Mouse (Mus musculus) kidney, postnatal 0 days (tissue): ENCODE measurements around the gene Nkd1. TPM values are rescaled to one million over a fixed set of nuclear protein-coding genes. Genes with fewer than 3 reads are reported as not detected.

Experiments used
- ATAC-seq: fragments of 200-750 bp; cut with Nextera tagmentation; replicated peaks from 2 replicates; pipeline ENCODE4 v1.8.0; 2017; ENCODE audit warnings: low read depth, moderate number of reproducible peaks, moderate TSS enrichment, moderate library complexity; ENCODE audit not compliant: low FRiP score
- DNase-seq: peaks from one replicate; pipeline ENCODE4 v3.0.0-alpha.2; 2016; ENCODE audit warnings: low spot score
- H3K27ac ChIP-seq: fragments of 300-500 bp; sonication (generic); 2 replicates; pipeline ENCODE4 v1.5.1; 2014; ENCODE audit warnings: mild to moderate bottlenecking
- H3K27me3 ChIP-seq: fragments of 300-500 bp; sonication (generic); 2 replicates; pipeline ENCODE4 v1.6.1; 2014; ENCODE audit warnings: low read length, mixed read lengths; ENCODE audit not compliant: insufficient read depth
- H3K36me3 ChIP-seq: fragments of 300-500 bp; sonication (generic); 2 replicates; pipeline ENCODE4 v1.6.1; 2014; ENCODE audit warnings: low read length, mixed read lengths; ENCODE audit not compliant: insufficient read depth
- H3K4me1 ChIP-seq: fragments of 300-500 bp; sonication (generic); replicated peaks from 2 replicates; pipeline ENCODE4 v1.6.1; 2014; ENCODE audit warnings: antibody characterized with exemption, low read length, mixed read lengths; ENCODE audit not compliant: insufficient read depth
- H3K4me2 ChIP-seq: fragments of 300-500 bp; sonication (generic); 2 replicates; pipeline ENCODE4 v1.6.1; 2014; ENCODE audit warnings: mild to moderate bottlenecking, low read length, moderate library complexity, mixed read lengths
- H3K4me3 ChIP-seq: fragments of 300-500 bp; sonication (generic); replicated peaks from 2 replicates; pipeline ENCODE4 v1.5.1; 2014; ENCODE audit warnings: low read depth, low read length
- H3K9ac ChIP-seq: fragments of 300-500 bp; sonication (generic); 2 replicates; pipeline ENCODE4 v1.6.1; 2014; ENCODE audit warnings: low read depth, low read length
- H3K9me3 ChIP-seq: fragments of 300-500 bp; sonication (generic); replicated peaks from 2 replicates; pipeline ENCODE4 v1.6.1; 2016; ENCODE audit warnings: low read length, inconsistent platforms, mixed read lengths
- CTCF ChIP-seq: IDR thresholded peaks from 2 replicates; pipeline ENCODE4 v1.5.1; 2016; ENCODE audit warnings: antibody characterized with exemption, low read depth, mild to moderate bottlenecking, moderate library complexity
- WGBS: fragments of 180-500 bp; shearing (Covaris S2); extraction: QIAGEN DNeasy Blood & Tissue Kit; methylation state at CpG from one replicate; pipeline ENCODE4 v1.1.7; 2014; 5-methylcytosine and 5-hydroxymethylcytosine counted together
- polyA plus RNA-seq: library from polyadenylated mRNA; unstranded; fragments of >200 nt; fragmentation: Nextera tagmentation; extraction: Ambion mirVana; gene quantifications from 2 replicates; pipeline ENCODE4 v1.2.1, GENCODE M21; 2015

Gene Nkd1
- polyA plus RNA-seq, 1 experiment from 2014 or later, result 68.1 TPM

DNA sequence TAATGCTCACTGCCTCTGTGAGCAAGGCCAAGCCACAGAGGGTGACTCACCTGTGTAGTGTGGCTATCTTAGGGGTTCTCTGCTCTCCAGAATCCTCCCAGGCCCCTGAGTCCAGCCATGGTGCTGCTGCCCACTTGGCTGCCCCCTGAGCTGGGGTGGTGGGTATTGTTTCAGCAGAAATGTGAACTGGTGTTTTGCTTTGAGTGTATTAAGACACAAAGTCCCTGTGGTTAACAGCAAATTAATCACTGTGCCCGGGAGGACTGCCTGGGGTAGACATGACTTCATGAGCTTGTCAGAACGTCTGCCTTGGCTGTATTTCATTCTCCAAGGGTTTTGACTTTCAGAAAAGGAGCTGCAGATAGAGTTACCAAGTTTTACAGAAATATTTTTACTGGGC lies 15.9 kb downstream of the Nkd1 start:
- TF ChIP-seq CTCF, result no peak
- 28% methylated on average over 2 of the region's 2 CpGs for WGBS
- no peak overlapping the region for H3K27ac ChIP-seq
- ATAC-seq (no peak), DNase-seq (no peak)
- no peak overlapping the region for H3K9ac ChIP-seq
- no peak overlapping the region for H3K4me3 ChIP-seq
- H3K36me3 ChIP-seq, result no peaks in the 10 kb centered on the region
- H3K27me3 ChIP-seq, result no peaks in the 10 kb centered on the region
- H3K4me2 ChIP-seq, result no peak overlapping the region
- H3K9me3 ChIP-seq, result no peaks in the 10 kb centered on the region
- peaks cover 7% of the 10 kb centered on the region; the same call in 1 of the 2 replicates for H3K4me1 ChIP-seq

DNA sequence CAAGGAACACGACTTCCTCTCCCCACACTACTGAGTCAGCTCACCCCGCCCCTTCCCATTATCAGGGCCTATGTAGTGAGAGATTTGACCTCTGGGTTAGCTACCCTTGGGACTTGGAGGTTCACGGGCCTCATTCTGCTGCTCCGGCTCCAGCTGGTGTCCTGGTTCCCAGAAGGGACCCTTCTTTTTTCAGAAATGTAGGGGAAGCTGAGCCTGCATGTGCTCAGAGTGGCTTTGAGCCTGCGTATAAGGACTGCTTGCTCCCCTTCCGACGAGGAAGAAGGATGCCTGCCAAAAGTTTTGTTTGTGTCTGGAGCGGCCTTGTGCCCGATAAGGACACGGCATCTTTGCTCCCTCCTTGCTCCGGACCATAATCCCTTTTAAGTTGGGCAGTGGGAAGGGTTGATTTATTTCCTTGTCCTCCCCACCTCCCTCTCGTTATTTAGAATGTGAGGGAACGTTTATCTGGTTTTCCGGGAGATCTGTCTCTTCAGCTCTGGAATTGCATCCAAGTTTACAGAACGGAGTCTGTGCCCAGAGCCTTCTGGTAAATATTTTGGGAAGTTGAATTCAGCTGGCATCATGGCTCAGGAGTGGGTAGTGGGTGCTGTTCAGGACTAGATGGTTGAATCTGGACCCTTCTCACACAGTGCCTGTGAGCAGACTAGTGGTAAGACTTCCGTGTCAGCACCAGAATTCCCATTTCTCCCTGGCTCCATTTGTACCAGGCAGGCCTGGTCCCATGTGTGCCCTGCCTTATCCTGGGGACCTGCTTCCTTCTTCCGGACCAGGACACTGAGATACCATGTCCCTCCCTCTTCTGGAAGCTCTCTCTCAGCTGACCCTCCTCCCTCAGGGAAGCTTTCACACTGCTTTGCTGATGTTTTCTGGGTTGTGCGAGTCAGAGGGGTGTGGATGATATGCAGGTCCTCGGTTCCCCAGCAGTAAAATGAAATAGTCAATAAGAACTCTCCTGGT lies 17.1 kb downstream of the Nkd1 start:
- 0 out of 2 replicates have a peak overlapping the region, but pooled peaks have one; percentile 43 for H3K27ac ChIP-seq
- DNase-seq (peak; percentile 83), ATAC-seq (no peak; the same call in 1 of the 2 replicates)
- no peak for TF ChIP-seq CTCF
- WGBS, result 29% methylated on average over 19 of the region's 19 CpGs
- H3K4me1 ChIP-seq, result peaks cover 7% of the 10 kb centered on the region; the same call in 1 of the 2 replicates
- H3K9ac ChIP-seq, result no peak overlapping the region
- H3K4me2 ChIP-seq, result no peak overlapping the region
- no peaks in the 10 kb centered on the region for H3K27me3 ChIP-seq
- H3K36me3 ChIP-seq, result no peaks in the 10 kb centered on the region
- H3K9me3 ChIP-seq, result no peaks in the 10 kb centered on the region
- no peak overlapping the region for H3K4me3 ChIP-seq

DNA sequence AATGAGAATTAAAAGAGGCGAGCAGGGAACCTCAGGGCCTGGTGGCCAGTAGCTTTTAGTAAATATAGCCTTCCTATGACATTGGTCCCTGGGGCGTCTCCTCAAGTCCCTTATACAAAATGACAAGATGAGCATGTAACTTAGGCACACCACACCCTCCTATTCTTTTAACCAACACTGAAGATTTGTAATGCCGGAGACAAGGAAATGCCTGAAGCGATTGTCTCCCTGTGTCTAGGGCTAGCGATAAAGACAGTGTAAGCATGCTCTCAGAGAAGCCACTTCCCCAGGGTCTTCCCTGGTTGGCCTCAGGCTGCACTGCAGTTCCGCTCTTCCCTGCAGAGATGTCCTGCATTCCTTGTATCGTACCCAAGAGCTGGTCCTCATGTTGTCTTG lies 17.8 kb downstream of the Nkd1 start:
- 86% methylated on average over 7 of the region's 7 CpGs for WGBS
- Histone ChIP-seq H3K9me3 (no peaks in the 10 kb centered on the region), H3K36me3 (no peaks in the 10 kb centered on the region), H3K27me3 (no peaks in the 10 kb centered on the region), H3K4me1 (peaks cover 7% of the 10 kb centered on the region; the same call in 1 of the 2 replicates), H3K4me2 (no peak overlapping the region), H3K4me3 (no peak overlapping the region), H3K9ac (no peak overlapping the region), H3K27ac (no peak overlapping the region)
- no peak for TF ChIP-seq CTCF
- ATAC-seq (no peak), DNase-seq (no peak)

DNA sequence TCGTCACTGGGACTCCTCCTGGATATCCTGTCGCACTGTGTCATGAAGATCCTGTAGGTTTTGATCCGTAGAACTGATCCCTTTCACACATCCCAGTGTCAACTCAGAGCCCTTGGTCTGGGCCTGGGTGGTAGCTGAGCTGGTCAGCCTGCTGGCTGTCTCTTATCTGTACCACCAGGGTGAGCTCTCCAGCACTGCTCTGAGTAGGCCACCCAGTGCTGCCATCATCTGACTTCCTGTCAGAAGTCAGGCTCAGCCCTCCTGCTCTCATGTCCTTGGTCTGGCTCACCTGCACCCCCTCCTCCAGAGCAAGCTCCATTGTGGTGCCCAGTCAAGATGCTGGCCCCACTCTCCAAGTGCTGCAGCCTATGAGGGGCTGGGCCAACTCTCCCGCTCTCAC lies 18.8 kb downstream of the Nkd1 start:
- Histone ChIP-seq H3K4me3 (no peak overlapping the region), H3K27ac (no peak overlapping the region), H3K9me3 (no peaks in the 10 kb centered on the region), H3K4me2 (no peak overlapping the region), H3K4me1 (peaks cover 7% of the 10 kb centered on the region; the same call in 1 of the 2 replicates), H3K9ac (no peak overlapping the region), H3K36me3 (no peaks in the 10 kb centered on the region), H3K27me3 (no peaks in the 10 kb centered on the region)
- DNase-seq, result no peak
- peak; percentile 50; the same call in 1 of the 2 replicates for TF ChIP-seq CTCF
- WGBS, result 79% methylated on average over 4 of the region's 4 CpGs
- ATAC-seq, result no peak

DNA sequence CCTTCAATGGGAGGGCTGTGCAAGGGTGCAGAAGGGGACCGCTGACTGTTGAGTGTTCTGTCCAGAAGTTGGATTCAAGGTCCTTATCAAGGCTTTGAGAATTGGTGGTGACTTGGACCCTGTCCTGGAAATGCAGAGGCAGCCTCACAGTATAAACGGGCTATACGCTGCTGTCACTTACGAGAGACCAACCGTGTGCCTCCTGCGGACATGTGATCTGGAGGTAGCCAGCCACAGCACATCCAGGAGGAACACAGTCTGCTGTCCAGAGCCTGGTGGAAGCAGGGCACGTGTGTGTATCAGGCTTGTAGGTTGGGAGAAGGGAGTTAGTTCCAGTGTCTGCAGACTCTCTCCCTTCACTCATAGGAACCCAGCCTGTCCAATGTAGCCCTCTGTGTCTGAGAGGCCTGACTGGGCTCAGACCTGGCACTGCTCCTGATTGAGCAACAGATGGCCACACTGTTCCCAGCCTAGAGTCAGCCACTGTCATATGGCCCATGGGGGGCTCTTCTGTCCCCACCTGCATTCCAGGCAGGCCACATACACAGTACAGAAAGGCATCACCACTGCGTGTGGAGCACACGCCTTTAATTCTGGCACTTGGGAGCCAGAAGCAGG lies 21.6 kb downstream of the Nkd1 start:
- H3K4me1 ChIP-seq, result peaks cover 14% of the 10 kb centered on the region
- no peak for ATAC-seq
- no peak overlapping the region for H3K4me2 ChIP-seq
- H3K9ac ChIP-seq, result no peak overlapping the region
- no peak overlapping the region for H3K4me3 ChIP-seq
- TF ChIP-seq CTCF, result no peak
- no peak for DNase-seq
- no peak overlapping the region for H3K27ac ChIP-seq
- H3K9me3 ChIP-seq, result no peaks in the 10 kb centered on the region
- no peaks in the 10 kb centered on the region for H3K36me3 ChIP-seq
- WGBS, result 75% methylated on average over 9 of the region's 9 CpGs
- H3K27me3 ChIP-seq, result no peaks in the 10 kb centered on the region

DNA sequence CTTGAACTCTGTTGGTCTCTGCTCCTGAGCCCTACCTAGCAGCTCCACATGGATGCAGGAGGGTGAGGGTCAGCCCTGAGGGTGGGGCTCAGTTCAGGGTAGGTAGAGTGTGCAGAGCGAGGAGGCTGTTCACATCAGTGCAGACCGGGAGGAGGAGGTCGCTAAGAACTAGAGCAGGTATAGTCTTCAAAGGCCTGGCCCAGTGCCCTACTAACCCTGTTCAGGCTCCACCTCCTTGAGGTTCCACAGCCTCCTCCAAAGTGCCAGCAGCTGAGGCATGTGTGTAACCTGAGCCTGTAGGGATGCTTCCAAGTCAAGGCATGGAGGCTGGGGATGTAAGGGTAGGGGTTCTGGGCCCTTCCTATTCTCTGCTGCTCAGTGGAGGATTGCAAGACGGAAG lies 23.5 kb downstream of the Nkd1 start:
- Histone ChIP-seq H3K4me2 (no peak overlapping the region), H3K27ac (peak overlapping the region; percentile 42; the same call in 1 of the 2 replicates), H3K36me3 (no peaks in the 10 kb centered on the region), H3K9ac (no peak overlapping the region), H3K4me3 (no peak overlapping the region), H3K27me3 (no peaks in the 10 kb centered on the region), H3K4me1 (peaks cover 10% of the 10 kb centered on the region), H3K9me3 (0 out of 2 replicates have a peak, but pooled peaks cover 5% of the 10 kb centered on the region)
- 45% methylated on average over 4 of the region's 4 CpGs for WGBS
- DNase-seq, result peak; percentile 52
- no peak for TF ChIP-seq CTCF
- ATAC-seq, result peak; percentile 21; the same call in 1 of the 2 replicates
